Mouse (Mus musculus) embryonic facial prominence, embryonic 13.5 days (tissue): Measurements from ENCODE around the gene Lad1. TPM values are rescaled to one million over a fixed set of nuclear protein-coding genes. Genes with fewer than 3 reads are reported as not detected.

Experiments
- ATAC-seq: fragments of 200-750 bp; cut with Nextera tagmentation; 2 replicates; pipeline ENCODE4 v1.8.0; 2017; ENCODE audit warnings: low read depth; ENCODE audit not compliant: insufficient number of reproducible peaks, insufficient read depth, low FRiP score, low TSS enrichment
- H3K27ac ChIP-seq: fragments of 300-500 bp; sonication (generic); 2 replicates; pipeline ENCODE4 v1.5.1; 2015; ENCODE audit warnings: moderate library complexity, mild to moderate bottlenecking, inconsistent platforms
- H3K27me3 ChIP-seq: fragments of 300-500 bp; sonication (generic); 2 replicates; pipeline ENCODE4 v1.6.1; 2015; ENCODE audit warnings: mild to moderate bottlenecking, inconsistent platforms
- H3K36me3 ChIP-seq: fragments of 300-500 bp; sonication (generic); 2 replicates; pipeline ENCODE4 v1.6.1; 2015; ENCODE audit warnings: mild to moderate bottlenecking, inconsistent platforms
- H3K4me1 ChIP-seq: fragments of 300-500 bp; sonication (generic); 2 replicates; pipeline ENCODE4 v1.6.1; 2015; ENCODE audit warnings: inconsistent platforms
- H3K4me2 ChIP-seq: fragments of 300-500 bp; sonication (generic); 2 replicates; pipeline ENCODE4 v1.6.1; 2015; ENCODE audit warnings: moderate library complexity, mild to moderate bottlenecking, inconsistent platforms
- H3K4me3 ChIP-seq: fragments of 300-500 bp; sonication (generic); 2 replicates; pipeline ENCODE4 v1.5.1; 2015; ENCODE audit warnings: mild to moderate bottlenecking, inconsistent platforms
- H3K9ac ChIP-seq: fragments of 300-500 bp; sonication (generic); 2 replicates; pipeline ENCODE4 v1.6.1; 2015; ENCODE audit warnings: mild to moderate bottlenecking, inconsistent platforms
- H3K9me3 ChIP-seq: fragments of 300-500 bp; sonication (generic); 2 replicates; pipeline ENCODE4 v1.6.1; 2016; ENCODE audit warnings: inconsistent platforms
- WGBS: fragments of 180-500 bp; shearing (Covaris S2); methylation state at CpG from one replicate; pipeline ENCODE4 v1.1.7; 2015; ENCODE audit warnings: mixed read lengths; 5-methylcytosine and 5-hydroxymethylcytosine counted together
- polyA plus RNA-seq: library from polyadenylated mRNA; unstranded; fragments of >200 nt; fragmentation: Nextera tagmentation; extraction: Ambion mirVana; gene quantifications from 2 replicates; pipeline ENCODE4 v1.2.1, GENCODE M21; 2015

Lad1 gene
- polyA plus RNA-seq, 1 experiment from 2014 or later = 13.2 TPM

DNA sequence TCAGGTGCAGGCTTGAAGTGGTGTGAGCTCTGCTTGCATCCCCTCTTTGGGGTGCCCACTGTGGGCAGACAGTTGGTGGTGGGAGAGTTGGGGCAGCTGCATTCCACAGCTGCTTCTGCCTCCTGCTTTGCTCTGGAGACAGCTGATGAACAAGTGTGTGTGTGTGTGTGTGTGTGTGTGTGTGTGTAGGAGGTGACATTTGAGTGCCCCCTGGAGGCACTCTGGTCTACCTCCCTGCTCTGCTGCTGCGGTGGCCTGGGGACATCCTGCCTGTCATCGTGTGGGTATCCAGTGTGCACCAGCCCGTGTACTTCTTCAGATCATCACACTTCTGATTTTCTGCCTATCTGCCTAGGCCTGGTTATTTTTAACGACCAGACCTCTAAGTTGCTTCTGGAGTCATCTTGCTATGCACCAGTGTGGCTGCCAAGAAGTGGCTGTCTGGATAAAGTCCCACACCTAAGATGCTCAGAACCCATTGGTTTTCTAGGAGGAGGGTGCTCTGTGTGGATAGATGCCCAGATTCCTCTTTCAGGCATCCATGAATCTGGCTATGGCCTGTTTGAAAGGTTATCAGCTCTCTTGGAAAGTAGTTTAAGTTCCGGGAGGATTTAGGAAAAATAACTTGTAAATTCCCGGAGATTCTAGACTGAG, 15.9 kb downstream of the Lad1 start:
- ATAC-seq = no peak
- H3K4me3 ChIP-seq = no peak overlapping the region
- 58% methylated on average over 6 of the region's 6 CpGs for WGBS
- H3K27me3 ChIP-seq = peaks cover 3% of the 10 kb centered on the region
- no peaks in the 10 kb centered on the region for H3K36me3 ChIP-seq
- peaks cover 18% of the 10 kb centered on the region for H3K4me1 ChIP-seq
- no peak overlapping the region for H3K4me2 ChIP-seq
- H3K9me3 ChIP-seq = no peaks in the 10 kb centered on the region
- H3K27ac ChIP-seq = no peak overlapping the region
- no peak overlapping the region for H3K9ac ChIP-seq

DNA sequence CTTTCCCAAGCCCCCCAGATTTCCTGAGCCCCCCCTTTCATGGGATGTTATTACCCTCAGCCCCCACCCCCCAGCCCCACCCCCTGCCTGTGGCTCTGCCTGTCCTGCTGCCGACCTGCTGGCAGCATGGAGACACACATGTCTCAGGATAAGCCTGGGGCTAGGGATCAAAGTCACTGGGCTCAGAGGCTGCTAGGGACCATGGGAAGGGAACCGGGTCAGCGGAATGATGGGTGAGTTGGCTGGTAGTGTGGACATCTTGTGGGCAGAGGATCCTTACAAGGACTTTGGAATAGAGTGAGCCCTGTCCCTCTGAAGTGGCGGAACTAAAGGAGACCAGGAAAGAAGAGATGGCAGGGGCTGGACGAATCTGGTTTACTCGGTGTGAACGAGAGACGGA, 16.6 kb downstream of the Lad1 start:
- Histone ChIP-seq H3K9ac (no peak overlapping the region), H3K4me2 (no peak overlapping the region), H3K9me3 (no peaks in the 10 kb centered on the region), H3K27ac (no peak overlapping the region; the same call in 1 of the 2 replicates), H3K36me3 (no peaks in the 10 kb centered on the region), H3K4me3 (no peak overlapping the region), H3K27me3 (peaks cover 3% of the 10 kb centered on the region; the same call in 1 of the 2 replicates), H3K4me1 (peaks cover 18% of the 10 kb centered on the region)
- no peak for ATAC-seq
- 67% methylated on average over 8 of the region's 8 CpGs for WGBS

DNA sequence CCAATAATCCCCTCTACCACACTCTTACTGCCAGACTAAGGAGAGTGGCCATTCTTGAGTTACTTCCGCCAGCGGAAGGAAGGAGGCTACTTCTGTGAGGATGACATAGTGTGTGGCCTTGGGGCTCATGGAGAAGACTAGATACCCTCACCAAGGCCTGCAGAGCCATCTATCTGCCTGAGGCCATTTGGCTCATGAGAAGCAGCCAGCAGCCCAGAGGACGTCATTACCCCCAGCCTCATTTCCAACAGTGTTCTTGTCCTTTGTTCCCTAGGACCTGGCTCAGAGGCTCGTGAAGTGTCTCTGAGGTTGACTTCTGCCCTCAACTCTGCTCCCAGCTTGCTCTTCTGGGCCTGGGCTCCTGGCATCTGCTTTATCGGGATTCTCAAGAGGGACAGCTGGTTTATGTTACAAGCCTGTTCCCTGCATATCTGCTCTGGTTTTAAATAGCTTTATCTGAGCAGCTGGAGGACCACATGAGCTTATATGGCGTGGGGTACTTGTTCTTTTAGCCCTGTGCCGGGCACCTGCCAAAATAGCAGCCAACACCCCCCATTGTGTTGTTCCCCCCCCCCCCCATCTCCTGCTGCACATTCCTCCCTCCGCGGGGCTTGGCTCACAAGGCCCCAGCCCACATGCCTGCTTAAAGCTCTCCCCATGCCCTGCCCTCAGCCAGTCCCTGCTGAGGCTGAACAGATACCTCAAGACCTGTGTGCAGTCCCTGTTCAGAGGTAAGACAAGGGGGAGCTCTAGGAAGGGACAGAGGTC, 17.5 kb downstream of the Lad1 start, which contains the start of gene Tnnt2:
Gene Tnnt2 (plus strand): TSS at position 639 of the 768 bp plus-strand sequence.
- Histone ChIP-seq H3K4me2 (no peak within 1 kb of the TSS), H3K27me3 (no peaks in the 10 kb centered on the region), H3K9ac (no peak within 1 kb of the TSS), H3K4me3 (no peak within 1 kb of the TSS), H3K36me3 (no peaks in the 10 kb centered on the region), H3K27ac (no peak within 1 kb of the TSS), H3K9me3 (no peaks in the 10 kb centered on the region), H3K4me1 (peaks cover 18% of the 10 kb centered on the region)
- WGBS = 38% methylated on average over 9 of the region's 9 CpGs
- no peak for ATAC-seq

DNA sequence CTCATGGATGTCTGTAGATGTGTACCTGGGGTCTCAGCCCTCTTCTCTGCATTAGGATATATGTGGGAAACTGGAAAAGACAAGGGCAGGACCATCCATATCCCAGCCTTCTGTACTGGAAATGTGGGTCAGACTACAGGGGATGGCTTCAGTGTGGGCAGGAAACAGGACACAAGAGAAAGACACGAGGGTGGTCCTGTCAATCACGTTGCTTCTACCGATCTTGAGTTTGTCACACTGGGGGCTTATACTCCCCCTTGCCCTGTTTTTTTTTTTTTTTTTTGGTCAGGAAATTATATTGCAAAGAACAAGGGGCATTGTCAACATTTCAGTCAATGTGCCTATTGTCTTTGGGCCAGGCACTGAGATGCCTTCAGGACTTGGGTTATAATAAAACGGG, 20.2 kb downstream of the Lad1 start:
- Histone ChIP-seq H3K27ac (no peak overlapping the region), H3K27me3 (no peaks in the 10 kb centered on the region), H3K9me3 (no peaks in the 10 kb centered on the region), H3K36me3 (no peaks in the 10 kb centered on the region), H3K4me1 (peaks cover 18% of the 10 kb centered on the region), H3K4me3 (no peak overlapping the region), H3K4me2 (no peak overlapping the region), H3K9ac (no peak overlapping the region)
- ATAC-seq = no peak
- WGBS = 44% methylated on average over 4 of the region's 4 CpGs

DNA sequence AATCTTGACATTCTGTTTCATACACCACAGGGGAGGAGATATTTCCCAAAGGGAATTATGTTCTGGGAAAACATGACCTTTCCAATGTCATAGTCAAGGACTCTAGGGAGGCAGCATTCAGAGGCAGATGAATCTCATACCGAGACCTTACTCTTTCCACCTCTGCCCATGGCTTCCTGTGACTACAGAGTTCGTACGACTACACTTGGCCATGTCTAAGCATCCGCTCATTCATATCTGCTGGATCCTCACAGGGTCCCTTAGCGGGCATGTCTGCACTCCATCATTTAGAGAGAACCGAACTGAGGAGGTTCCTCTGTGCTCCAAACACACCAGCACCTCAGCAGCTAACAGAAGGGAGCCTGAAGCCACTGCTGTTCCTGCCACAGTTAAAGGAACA, 20.7 kb downstream of the Lad1 start:
- Histone ChIP-seq H3K4me1 (peaks cover 16% of the 10 kb centered on the region), H3K9ac (no peak overlapping the region), H3K27me3 (no peaks in the 10 kb centered on the region), H3K9me3 (no peaks in the 10 kb centered on the region), H3K4me2 (no peak overlapping the region), H3K36me3 (no peaks in the 10 kb centered on the region), H3K4me3 (no peak overlapping the region), H3K27ac (no peak overlapping the region)
- 86% methylated on average over 6 of the region's 6 CpGs for WGBS
- no peak for ATAC-seq

DNA sequence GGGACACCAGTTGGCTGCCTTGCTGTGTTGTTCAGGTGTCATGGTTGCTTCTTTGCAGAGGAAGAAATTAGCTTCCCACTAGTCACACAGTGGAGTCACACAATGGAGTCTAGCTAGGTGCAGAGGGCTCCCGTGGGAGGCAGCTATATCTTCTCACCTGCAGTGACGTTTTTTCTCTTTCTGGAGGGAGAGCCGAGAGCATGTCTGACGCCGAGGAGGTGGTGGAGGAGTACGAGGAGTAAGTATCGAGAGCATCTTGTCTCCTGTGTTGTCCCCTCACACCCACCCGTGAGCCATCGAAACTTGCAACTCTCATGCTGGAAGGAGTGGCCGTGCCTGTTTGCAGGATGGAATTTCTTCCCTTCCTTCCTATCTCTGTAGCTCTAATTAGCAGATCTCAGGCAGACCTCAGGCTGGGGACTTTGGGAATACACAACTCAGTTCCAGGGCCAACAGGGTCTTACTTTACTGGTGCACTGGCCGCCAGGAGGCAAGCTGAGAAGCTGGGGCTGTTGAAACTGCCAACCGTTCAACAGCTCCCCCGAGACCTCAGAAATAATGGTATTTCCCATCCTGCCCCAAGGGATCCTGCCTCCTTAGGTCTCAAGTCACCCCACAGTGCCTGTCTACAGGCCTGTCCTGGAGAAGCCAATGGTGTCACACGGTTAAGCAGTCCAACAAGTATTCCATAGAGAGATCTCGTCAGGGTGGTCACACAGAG, 22.4 kb downstream of the Lad1 start:
- peaks cover 6% of the 10 kb centered on the region; the same call in 1 of the 2 replicates for H3K4me1 ChIP-seq
- ATAC-seq = no peak
- H3K4me3 ChIP-seq = no peak overlapping the region
- no peak overlapping the region for H3K27ac ChIP-seq
- H3K4me2 ChIP-seq = no peak overlapping the region
- H3K9me3 ChIP-seq = no peaks in the 10 kb centered on the region
- no peaks in the 10 kb centered on the region for H3K36me3 ChIP-seq
- no peak overlapping the region for H3K9ac ChIP-seq
- 60% methylated on average over 15 of the region's 15 CpGs for WGBS
- no peaks in the 10 kb centered on the region for H3K27me3 ChIP-seq

DNA sequence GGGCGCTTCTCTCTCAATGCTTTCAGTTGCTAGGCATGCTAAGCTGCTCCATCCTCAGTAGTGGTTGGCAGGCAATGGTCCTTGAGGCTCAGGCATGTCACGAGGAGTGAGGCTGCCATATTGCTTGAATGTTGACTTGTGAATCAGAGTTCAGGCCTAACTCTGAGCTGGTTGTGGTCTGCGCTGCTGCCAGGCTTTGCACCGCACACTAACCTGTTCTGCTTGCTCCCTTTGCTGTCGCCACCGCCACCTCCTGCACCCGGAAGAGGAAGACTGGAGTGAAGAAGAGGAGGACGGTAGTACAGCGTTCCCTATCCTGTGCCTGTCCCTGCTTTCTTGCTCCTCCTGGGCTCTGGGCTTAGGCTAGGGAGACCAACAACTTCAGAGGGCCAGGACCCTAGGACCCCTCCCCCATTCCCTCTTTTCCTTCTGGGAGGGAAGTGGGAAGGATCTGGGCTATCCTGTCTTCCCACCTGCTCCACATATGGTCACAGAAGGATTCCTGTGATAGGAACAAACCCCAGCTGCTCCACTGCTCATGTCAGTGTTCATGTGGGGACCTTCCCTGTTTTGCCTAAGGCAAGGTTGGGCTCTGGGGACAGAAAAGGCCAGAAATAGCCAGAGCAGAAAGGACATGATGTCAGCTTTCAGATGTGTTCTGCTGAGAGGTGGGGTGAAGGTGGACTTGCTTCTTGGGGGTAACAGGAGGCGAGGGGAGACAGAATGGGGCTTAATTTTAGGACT, 25.3 kb downstream of the Lad1 start:
- Histone ChIP-seq H3K4me2 (no peak overlapping the region), H3K36me3 (no peaks in the 10 kb centered on the region), H3K9me3 (no peaks in the 10 kb centered on the region), H3K27me3 (no peaks in the 10 kb centered on the region), H3K4me3 (no peak overlapping the region), H3K9ac (no peak overlapping the region), H3K4me1 (no peaks in the 10 kb centered on the region), H3K27ac (no peak overlapping the region)
- no peak for ATAC-seq
- 83% methylated on average over 10 of the region's 10 CpGs for WGBS

DNA sequence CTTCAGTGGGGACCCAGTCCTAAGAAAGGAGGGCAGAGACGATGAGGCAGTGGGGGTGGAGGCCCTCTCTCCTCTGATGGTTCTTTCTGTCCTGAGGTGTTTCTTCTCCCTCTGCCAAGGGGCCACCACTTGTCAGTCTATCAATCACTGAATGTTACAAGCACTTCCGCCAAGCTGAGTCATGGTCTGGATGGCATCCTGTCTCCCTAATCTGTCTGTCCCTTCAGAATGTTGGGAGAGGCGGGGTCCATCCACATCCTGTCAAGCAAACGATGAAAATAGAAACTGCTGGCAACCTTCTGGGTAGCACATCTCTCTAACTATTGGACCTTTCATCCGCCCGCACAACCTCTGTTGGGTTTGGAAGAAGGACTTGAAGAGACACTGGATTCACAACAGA, 26.1 kb downstream of the Lad1 start:
- ATAC-seq = no peak
- Histone ChIP-seq H3K4me3 (no peak overlapping the region), H3K4me2 (no peak overlapping the region), H3K27me3 (no peaks in the 10 kb centered on the region), H3K36me3 (no peaks in the 10 kb centered on the region), H3K9me3 (no peaks in the 10 kb centered on the region), H3K4me1 (no peaks in the 10 kb centered on the region), H3K27ac (no peak overlapping the region), H3K9ac (no peak overlapping the region)
- 71% methylated on average over 6 of the region's 6 CpGs for WGBS

DNA sequence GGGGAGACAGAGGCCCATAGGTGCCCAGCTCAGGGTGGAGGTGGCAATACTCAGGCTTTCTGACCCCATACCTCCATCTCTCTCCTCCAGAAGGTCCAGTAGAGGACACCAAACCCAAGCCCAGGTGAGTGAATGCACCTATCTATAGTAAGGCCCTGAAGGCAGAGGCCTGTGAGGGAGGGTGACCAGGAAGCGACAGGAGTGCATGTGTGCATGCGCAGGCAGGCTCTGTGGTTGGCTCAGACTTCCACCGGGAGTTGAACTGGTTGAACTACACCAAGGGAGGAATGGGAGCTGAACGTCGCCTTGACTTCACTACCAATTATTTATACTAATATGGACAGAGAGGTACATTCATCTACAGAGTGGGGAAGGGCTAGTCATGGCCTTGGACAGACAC, 28.2 kb downstream of the Lad1 start:
- H3K4me2 ChIP-seq = no peak overlapping the region
- 68% methylated on average over 5 of the region's 5 CpGs for WGBS
- H3K9ac ChIP-seq = no peak overlapping the region
- no peak overlapping the region for H3K4me3 ChIP-seq
- H3K4me1 ChIP-seq = peaks cover under 1% of the 10 kb centered on the region; the same call in 1 of the 2 replicates
- no peak for ATAC-seq
- H3K27ac ChIP-seq = no peak overlapping the region
- no peaks in the 10 kb centered on the region for H3K9me3 ChIP-seq
- H3K36me3 ChIP-seq = no peaks in the 10 kb centered on the region
- no peaks in the 10 kb centered on the region for H3K27me3 ChIP-seq

DNA sequence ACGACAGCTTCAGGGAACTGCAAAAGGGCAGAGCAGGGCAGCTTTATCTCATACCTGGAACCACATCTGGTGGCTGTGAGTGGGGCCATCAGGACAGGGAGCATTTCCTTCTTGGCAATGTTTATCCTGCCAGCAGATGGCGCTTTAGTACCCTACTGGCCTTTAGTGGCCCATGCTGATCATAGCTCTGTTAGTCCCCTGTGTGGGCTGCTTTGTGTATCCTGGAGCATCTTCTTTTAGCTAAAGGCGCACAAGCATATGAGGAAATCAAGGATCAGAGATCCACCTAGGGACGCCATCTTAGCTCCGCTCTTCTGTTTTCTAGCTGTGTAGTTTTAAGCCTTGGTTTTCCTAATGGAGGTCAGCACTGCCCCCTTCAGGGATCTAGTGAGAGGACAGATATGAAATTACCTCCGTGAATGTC, 28.8 kb downstream of the Lad1 start:
- Histone ChIP-seq H3K27ac (no peak overlapping the region), H3K9me3 (no peaks in the 10 kb centered on the region), H3K4me1 (peaks cover 6% of the 10 kb centered on the region), H3K36me3 (no peaks in the 10 kb centered on the region), H3K4me3 (no peak overlapping the region), H3K4me2 (no peak overlapping the region), H3K27me3 (no peaks in the 10 kb centered on the region), H3K9ac (no peak overlapping the region)
- 28% methylated on average over 6 of the region's 6 CpGs for WGBS
- ATAC-seq = no peak

DNA sequence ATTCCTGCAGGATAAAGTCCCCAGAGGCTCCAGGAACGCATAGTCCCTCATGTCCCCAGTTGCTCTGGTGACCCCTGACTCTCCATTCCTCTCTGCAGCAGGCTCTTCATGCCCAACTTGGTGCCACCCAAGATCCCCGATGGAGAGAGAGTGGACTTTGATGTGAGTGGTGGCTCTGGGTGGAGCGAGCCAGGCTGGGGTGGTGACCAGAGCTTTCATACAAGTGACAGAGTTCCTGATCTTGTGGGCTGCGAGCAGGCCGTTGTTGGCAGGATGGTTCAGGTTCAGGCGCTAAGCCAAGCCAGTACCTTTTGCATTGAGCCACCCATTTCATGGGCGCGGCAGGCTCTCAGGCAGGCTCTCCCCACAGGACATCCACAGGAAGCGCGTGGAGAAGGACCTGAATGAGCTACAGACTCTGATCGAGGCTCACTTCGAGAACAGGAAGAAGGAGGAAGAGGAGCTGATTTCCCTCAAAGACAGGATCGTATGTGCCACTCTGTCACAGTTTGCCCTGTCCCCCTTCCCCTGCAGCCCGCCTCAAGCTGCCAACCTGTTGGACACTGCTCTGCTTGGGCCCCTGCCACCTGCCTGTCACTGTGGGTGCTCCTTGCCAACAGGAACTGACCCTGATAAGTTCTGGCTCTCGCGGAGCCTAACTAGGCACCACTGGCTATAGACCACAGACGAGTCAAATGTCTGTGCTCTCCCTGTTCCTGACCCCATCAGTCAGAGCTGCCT, 29.4 kb downstream of the Lad1 start:
- WGBS = 82% methylated on average over 17 of the region's 17 CpGs
- ATAC-seq = no peak
- Histone ChIP-seq H3K4me1 (peaks cover 11% of the 10 kb centered on the region), H3K36me3 (no peaks in the 10 kb centered on the region), H3K4me2 (no peak overlapping the region), H3K27me3 (no peaks in the 10 kb centered on the region), H3K9me3 (no peaks in the 10 kb centered on the region), H3K4me3 (no peak overlapping the region), H3K27ac (no peak overlapping the region), H3K9ac (no peak overlapping the region)
